Mouse (Mus musculus) erythroblast, embryonic 14.5 days (primary cell): ENCODE data around the gene Inpp1. TPM values are rescaled to one million over a fixed set of nuclear protein-coding genes. Genes with fewer than 3 reads are reported as not detected.

Experiments
- H3K27me3 ChIP-seq: 2 replicates; pipeline ENCODE4 v1.6.1; 2012; ENCODE audit warnings: inconsistent platforms; ENCODE audit not compliant: control insufficient read depth
- H3K36me3 ChIP-seq: 2 replicates; pipeline ENCODE4 v1.6.1; 2012; ENCODE audit warnings: mild to moderate bottlenecking, inconsistent platforms; ENCODE audit not compliant: control insufficient read depth
- H3K4me1 ChIP-seq: 2 replicates; pipeline ENCODE4 v1.6.1; 2012; ENCODE audit warnings: inconsistent platforms; ENCODE audit not compliant: control insufficient read depth
- H3K4me3 ChIP-seq: replicated peaks from 2 replicates; pipeline ENCODE3; 2012; ENCODE audit warnings: moderate library complexity, mild to moderate bottlenecking, inconsistent platforms
- H3K9me3 ChIP-seq: 2 replicates; pipeline ENCODE4 v1.6.1; 2012; ENCODE audit warnings: low read length, inconsistent platforms, mixed read lengths; ENCODE audit not compliant: control insufficient read depth
- GATA1 ChIP-seq: IDR thresholded peaks from 2 replicates; pipeline ENCODE4 v1.6.1; 2012; ENCODE audit warnings: low read length, inconsistent platforms, mixed read lengths
- TAL1 ChIP-seq: IDR thresholded peaks from 3 replicates; pipeline ENCODE4 v1.6.1; 2012; ENCODE audit warnings: low read length, inconsistent platforms, mixed read lengths
- polyA plus RNA-seq: library from polyadenylated mRNA; stranded (reverse); fragments of >175 nt; gene quantifications from 2 replicates; pipeline ENCODE4 v1.2.3, GENCODE M21; 2012

Gene Inpp1
- polyA plus RNA-seq, 1 experiment = 0.01 TPM

DNA sequence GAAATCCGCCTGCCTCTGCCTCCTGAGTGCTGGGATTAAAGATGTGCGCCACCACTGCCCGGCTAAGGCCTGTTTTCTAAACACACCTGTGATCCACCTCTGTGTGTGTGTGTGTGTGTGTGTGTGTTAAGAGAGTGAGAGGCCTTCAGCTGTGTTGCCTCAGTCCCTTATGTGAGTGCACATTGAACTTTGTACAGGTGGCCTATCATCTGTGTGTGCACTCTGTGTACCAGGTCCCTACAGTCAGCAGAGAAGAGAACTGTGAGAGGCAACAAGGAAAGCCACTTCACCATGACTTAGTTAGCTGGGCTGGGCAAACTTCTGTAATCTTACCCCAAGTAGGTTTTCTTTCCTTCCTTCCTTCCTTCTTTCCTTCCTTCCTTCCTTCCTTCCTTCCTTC lies 21.6 kb upstream of the Inpp1 start:
- Histone ChIP-seq H3K4me3 (no peak overlapping the region), H3K9me3 (no peaks in the 10 kb centered on the region), H3K27me3 (no peaks in the 10 kb centered on the region), H3K4me1 (peaks cover 6% of the 10 kb centered on the region), H3K36me3 (no peaks in the 10 kb centered on the region)
- TF ChIP-seq TAL1 = no peak

GRCm38 (mm10) chr1:52817813-52818147 lies 292 bp upstream of the Inpp1 start:
- peaks cover 10% of the 10 kb centered on the region for H3K27me3 ChIP-seq
- H3K4me3 ChIP-seq = peak overlapping the region; percentile 64
- H3K9me3 ChIP-seq = no peaks in the 10 kb centered on the region
- no peak for TF ChIP-seq TAL1
- TF ChIP-seq GATA1 = no peak
- peaks cover 11% of the 10 kb centered on the region for H3K4me1 ChIP-seq
- no peaks in the 10 kb centered on the region for H3K36me3 ChIP-seq

- Histone ChIP-seq H3K9me3 (no peaks in the 10 kb centered on the region), H3K4me3 (no peak overlapping the region), H3K27me3 (peaks cover 10% of the 10 kb centered on the region), H3K4me1 (peaks cover 11% of the 10 kb centered on the region), H3K36me3 (no peaks in the 10 kb centered on the region)
- TF ChIP-seq TAL1 (no peak), GATA1 (no peak)
Observed at GRCm38 (mm10) chr1:52816232-52816891, 1.1 kb downstream of the Inpp1 start.

- Histone ChIP-seq H3K4me3 (no peak overlapping the region), H3K27me3 (no peaks in the 10 kb centered on the region), H3K9me3 (no peaks in the 10 kb centered on the region), H3K4me1 (no peaks in the 10 kb centered on the region), H3K36me3 (no peaks in the 10 kb centered on the region)
- TF ChIP-seq GATA1 (no peak), TAL1 (no peak)
Observed at GRCm38 (mm10) chr1:52808456-52808855, 9.0 kb downstream of the Inpp1 start.

DNA sequence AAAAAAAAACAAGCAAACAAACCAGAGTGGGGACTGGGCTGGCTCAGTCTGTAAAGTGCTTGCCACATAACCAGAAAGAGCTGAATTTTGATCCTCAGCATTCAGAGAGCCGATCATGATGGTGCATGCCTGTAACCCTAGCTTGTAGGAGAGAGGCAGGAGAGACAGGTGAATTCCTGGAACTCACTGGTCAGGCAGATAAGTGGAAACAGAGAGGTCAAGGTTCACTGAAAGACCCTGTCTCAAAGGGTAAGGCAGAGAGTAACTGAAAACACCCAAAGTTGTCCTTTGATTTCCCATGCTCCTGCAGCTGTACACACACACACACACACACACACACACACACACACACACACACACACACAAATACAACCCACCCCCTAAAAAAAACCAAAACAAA lies 12.4 kb downstream of the Inpp1 start:
- no peak overlapping the region for H3K4me3 ChIP-seq
- TF ChIP-seq TAL1 (no peak), GATA1 (no peak)
- no peaks in the 10 kb centered on the region for H3K4me1 ChIP-seq
- no peaks in the 10 kb centered on the region for H3K27me3 ChIP-seq
- H3K9me3 ChIP-seq = no peaks in the 10 kb centered on the region
- H3K36me3 ChIP-seq = no peaks in the 10 kb centered on the region

- no peaks in the 10 kb centered on the region for H3K4me1 ChIP-seq
Observed at GRCm38 (mm10) chr1:52802406-52802975, 15.0 kb downstream of the Inpp1 start.

DNA sequence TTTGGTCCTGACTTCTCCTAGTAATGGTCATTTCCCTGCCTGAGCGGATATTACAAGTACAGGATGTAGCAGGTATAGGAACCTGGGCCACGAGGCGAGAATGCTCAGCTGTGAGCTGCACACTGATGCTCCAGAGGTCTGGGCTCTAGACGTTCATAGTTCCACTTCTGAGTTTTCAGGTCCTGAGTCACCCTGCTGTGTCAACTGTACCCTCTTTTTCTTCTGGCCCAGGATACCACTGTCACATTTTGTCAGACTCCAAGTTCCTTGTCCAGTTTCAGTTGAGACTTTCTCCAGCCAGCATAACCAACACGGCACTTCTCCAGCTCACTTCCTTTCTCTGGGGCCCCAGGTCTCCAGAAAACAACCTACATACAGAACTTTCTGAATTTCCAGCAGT lies 15.8 kb downstream of the Inpp1 start:
- H3K36me3 ChIP-seq = no peaks in the 10 kb centered on the region
- no peaks in the 10 kb centered on the region for H3K9me3 ChIP-seq
- H3K4me1 ChIP-seq = no peaks in the 10 kb centered on the region
- H3K27me3 ChIP-seq = no peaks in the 10 kb centered on the region
- H3K4me3 ChIP-seq = no peak overlapping the region
- TF ChIP-seq GATA1 (no peak), TAL1 (no peak)

More at GRCm38 (mm10) chr1:52802406-52802975, 15.0 kb downstream of the Inpp1 start:
- no peak overlapping the region for H3K4me3 ChIP-seq
- H3K27me3 ChIP-seq = no peaks in the 10 kb centered on the region
- no peaks in the 10 kb centered on the region for H3K36me3 ChIP-seq
- no peaks in the 10 kb centered on the region for H3K9me3 ChIP-seq
- TF ChIP-seq TAL1 (no peak), GATA1 (no peak)

DNA sequence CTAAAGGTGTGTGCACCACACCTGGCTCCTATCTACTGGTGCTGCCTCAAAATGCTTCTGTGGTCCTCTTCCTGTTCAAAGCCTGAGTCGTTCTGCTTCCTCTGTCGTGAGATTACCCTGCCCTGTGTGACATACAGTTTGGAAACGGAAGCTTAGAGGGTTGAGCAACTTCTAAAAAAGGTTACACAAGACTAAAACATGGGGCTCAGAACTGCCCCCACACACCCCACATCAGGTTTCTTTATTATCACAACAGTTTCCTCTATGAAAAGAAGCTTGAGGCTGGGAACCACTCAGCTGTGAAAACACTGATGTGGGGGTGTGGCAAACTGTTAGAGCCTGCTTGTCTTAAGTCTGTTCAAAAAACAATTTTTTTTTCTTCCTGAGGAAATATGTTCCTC lies 17.1 kb downstream of the Inpp1 start:
- H3K4me3 ChIP-seq = no peak overlapping the region
- H3K4me1 ChIP-seq = no peaks in the 10 kb centered on the region
- H3K36me3 ChIP-seq = no peaks in the 10 kb centered on the region
- TF ChIP-seq GATA1 (no peak), TAL1 (no peak)
- H3K9me3 ChIP-seq = no peaks in the 10 kb centered on the region
- H3K27me3 ChIP-seq = no peaks in the 10 kb centered on the region

DNA sequence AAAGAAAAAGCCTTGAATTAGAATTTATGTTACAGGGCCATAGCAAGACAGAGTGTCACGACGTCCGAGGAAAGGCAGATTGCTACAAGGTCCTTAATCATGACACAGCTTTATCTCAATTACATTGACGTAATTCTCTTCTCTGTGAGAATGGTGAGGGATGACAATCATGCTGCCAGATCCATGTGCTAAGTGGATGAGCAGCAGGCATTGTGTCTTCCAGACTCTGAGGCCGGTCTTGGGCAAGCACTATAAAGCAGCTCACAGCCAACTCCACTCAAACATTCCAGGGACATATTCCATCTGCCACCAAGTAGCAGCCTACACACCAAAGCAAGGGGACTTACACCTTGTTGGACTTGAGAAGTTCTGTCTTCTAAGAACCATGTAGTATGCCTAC lies 17.7 kb downstream of the Inpp1 start:
- H3K36me3 ChIP-seq = no peaks in the 10 kb centered on the region
- TF ChIP-seq GATA1 (no peak), TAL1 (no peak)
- no peaks in the 10 kb centered on the region for H3K4me1 ChIP-seq
- H3K9me3 ChIP-seq = no peaks in the 10 kb centered on the region
- H3K27me3 ChIP-seq = no peaks in the 10 kb centered on the region
- H3K4me3 ChIP-seq = no peak overlapping the region

- Histone ChIP-seq H3K4me1 (no peaks in the 10 kb centered on the region), H3K27me3 (no peaks in the 10 kb centered on the region), H3K36me3 (no peaks in the 10 kb centered on the region), H3K9me3 (no peaks in the 10 kb centered on the region), H3K4me3 (no peak overlapping the region)
- no peak for TF ChIP-seq TAL1
- TF ChIP-seq GATA1 = no peak
Observed at GRCm38 (mm10) chr1:52799056-52799726, 18.3 kb downstream of the Inpp1 start.
